Mouse (Mus musculus): ENCODE results near the gene Myh7.

DNA sequence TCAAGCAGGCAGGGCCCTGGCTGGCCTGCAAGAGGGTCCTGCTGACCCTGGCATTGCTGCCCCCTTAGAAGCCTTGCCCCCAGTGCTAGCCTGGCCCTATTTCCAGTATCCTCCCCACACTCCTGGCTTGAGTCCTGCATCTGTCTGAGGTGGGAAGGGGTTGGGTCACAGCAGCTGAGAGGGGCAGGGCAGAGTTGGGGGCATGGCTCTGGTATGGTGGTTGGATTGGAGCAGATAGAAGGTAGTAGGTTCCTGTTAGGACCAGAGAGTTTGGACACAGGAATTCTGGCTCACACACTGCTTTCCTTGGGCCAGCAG lies 402 bp upstream of the Myh7 start:
- TF ChIP-seq ZC3H11A (IDR thresholded peaks at IDR 0.05; ENCODE audit: borderline replicate concordance, low read depth, low read length) (no peak), HCFC1 (IDR thresholded peaks at IDR 0.05; ENCODE audit: borderline replicate concordance, insufficient read depth, low read length) (no peak), MAFK (IDR thresholded peaks at IDR 0.05; ENCODE audit: insufficient read depth, low read depth, low read length) (no peak), ZNF384 (IDR thresholded peaks at IDR 0.05; ENCODE audit: low read depth, low read length) (no peak), CHD2 (IDR thresholded peaks at IDR 0.05; ENCODE audit: low read depth, low read length) (no peak)

All from ES-E14 (cell line).